Mouse (Mus musculus) bone marrow, adult 2 months (tissue): Measurements from ENCODE around the gene Thap12. TPM values are rescaled to one million over a fixed set of nuclear protein-coding genes. Genes with fewer than 3 reads are reported as not detected.
A peak's percentile ranks its signal among the peaks of the same experiment; 100 is the strongest.

ENCODE experiments used
- H3K27ac ChIP-seq: fragments of 200-500 bp; 2 replicates; pipeline ENCODE4 v1.5.1; 2012; ENCODE audit warnings: low read depth, mild to moderate bottlenecking, control low read depth, inconsistent platforms, low read length; ENCODE audit not compliant: control insufficient read depth, poor library complexity, insufficient read depth
- H3K4me1 ChIP-seq: fragments of 200-500 bp; 2 replicates; pipeline ENCODE4 v1.6.1; 2011; ENCODE audit warnings: low read length; ENCODE audit not compliant: control insufficient read depth, insufficient read depth
- H3K4me3 ChIP-seq: fragments of 200-500 bp; replicated peaks from 2 replicates; pipeline ENCODE3; 2011; ENCODE audit warnings: mild to moderate bottlenecking, low read depth, low read length, control low read depth; ENCODE audit not compliant: control insufficient read depth
- CTCF ChIP-seq: fragments of 200-500 bp; IDR thresholded peaks from 2 replicates; pipeline ENCODE4 v1.5.1; 2011; ENCODE audit warnings: low read length, control low read depth; ENCODE audit not compliant: control insufficient read depth, insufficient read depth
- POLR2A ChIP-seq: fragments of 200-500 bp; IDR thresholded peaks from 2 replicates; pipeline ENCODE4 v1.6.1; 2011; ENCODE audit warnings: low read depth, mild to moderate bottlenecking, control low read depth, low read length, borderline replicate concordance; ENCODE audit not compliant: control insufficient read depth
- WGBS: fragments of 180-500 bp; shearing (Covaris S2); methylation state at CpG from one replicate; pipeline ENCODE4 v1.1.7; 2018; 5-methylcytosine and 5-hydroxymethylcytosine counted together
- polyA plus RNA-seq: library from polyadenylated mRNA; stranded (reverse); fragments of >200 nt; gene quantifications from 2 replicates; pipeline ENCODE4 v1.2.4, GENCODE M21; 2011; ENCODE audit warnings: low replicate concordance; ENCODE audit not compliant: missing spikeins, insufficient read depth, insufficient read length

Thap12 gene
- polyA plus RNA-seq, 1 experiment, result 9.0 TPM

DNA sequence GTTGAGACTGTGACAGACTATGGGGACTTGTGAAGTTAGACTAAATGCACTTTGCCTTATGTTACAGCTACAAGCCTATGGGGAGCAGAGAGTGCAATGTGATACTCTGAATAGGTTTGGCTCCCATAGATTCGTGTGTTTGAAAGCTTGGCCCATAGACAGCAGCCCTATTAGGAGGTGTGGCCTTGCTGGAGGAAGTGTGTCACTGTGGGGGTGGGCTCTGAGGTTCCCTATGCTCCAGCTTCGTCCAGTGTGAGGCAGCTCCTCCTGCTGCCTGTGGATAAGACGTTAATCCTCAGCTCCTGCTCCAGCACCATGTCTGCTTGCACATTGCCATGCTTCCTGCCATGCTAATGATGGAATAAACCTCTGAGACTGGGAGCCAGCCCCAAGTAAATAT lies 12.1 kb upstream of the Thap12 start:
- TF ChIP-seq CTCF, result no peak
- TF ChIP-seq POLR2A, result no peak
- Histone ChIP-seq H3K4me3 (no peak overlapping the region), H3K27ac (no peak overlapping the region), H3K4me1 (no peaks in the 10 kb centered on the region)
- WGBS, result 6% methylated on average over 3 of the region's 3 CpGs

DNA sequence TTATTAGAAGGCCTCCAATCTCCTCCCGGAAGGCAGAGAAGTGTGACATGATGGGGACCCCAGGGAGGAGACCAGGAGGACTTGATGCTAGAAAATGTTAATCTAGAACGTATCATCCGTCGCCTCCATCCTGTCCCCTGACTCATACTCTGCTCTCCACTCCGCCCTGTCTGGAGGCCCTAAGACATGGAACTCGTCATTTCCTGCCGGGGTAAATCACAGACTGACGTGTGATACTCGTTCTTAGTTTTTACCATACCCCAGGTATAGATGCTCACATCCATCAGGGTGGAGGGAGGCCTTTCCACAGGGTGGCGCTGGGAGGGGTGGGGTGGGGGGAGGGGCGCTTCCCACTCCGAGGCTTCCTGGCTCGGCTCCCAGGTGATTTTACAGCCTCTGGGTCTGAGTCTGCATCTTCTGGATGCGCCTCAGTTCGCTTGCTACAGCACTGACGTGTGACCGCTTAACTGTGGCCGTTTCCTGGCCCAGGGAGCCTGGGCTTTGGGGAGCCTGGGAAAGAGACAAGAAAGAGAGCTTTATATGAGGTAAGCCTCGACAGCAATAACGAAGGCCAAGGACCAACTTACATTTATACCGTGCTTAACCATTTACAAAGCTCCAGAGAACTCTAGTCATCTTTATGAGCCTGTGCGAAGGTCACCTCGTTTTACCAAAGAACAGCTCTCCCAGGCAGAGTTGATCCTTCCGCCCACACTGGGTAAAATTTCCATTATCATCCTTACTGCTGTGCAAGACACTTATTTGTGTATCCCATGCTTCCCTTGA lies 9.9 kb upstream of the Thap12 start:
- TF ChIP-seq POLR2A, result no peak
- no peak for TF ChIP-seq CTCF
- no peak overlapping the region for H3K27ac ChIP-seq
- H3K4me3 ChIP-seq, result no peak overlapping the region
- H3K4me1 ChIP-seq, result no peaks in the 10 kb centered on the region
- 71% methylated on average over 24 of the region's 24 CpGs for WGBS

DNA sequence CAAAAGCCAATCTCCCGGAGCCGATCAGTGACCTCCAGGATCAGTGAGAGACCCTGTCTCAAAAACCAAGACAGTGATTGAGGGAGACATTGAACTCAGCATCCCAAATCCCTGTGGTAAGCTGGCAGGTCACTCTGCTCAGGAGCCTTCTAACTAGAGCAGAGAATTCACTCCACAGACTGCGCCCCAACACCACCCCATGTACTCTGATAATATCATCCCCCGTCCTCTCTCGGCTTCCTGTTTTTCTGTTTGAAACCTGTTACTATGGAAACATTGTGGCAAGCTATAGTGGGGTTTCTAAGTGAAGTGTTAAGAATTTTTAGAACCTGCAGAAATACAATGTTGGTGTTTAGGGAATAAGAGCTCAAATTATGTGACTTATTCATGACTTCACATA lies 8.9 kb upstream of the Thap12 start:
- Histone ChIP-seq H3K27ac (no peak overlapping the region), H3K4me3 (no peak overlapping the region), H3K4me1 (no peaks in the 10 kb centered on the region)
- 26% methylated on average over 5 of the region's 5 CpGs for WGBS
- no peak for TF ChIP-seq CTCF

DNA sequence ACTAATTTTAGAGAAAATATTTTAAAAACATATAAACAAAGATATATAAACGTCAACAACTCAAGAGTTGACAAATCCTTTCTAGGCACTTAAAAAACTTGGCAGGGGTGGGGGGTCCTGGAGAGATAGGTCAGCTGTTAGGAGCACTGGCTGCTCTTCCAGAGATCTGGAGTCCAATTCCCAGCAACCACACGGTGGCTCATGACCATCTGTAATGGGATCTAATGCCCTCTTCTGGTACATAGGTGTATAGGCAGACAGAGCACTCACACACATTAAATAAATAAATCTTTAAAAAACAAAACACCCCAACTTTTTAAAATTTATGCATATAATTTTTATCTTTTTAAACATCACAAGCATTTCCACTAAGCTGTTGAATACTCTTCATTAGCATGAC lies 5.4 kb upstream of the Thap12 start:
- TF ChIP-seq CTCF (0 out of 2 replicates have a peak, but pooled peaks have one; percentile 3), POLR2A (no peak)
- Histone ChIP-seq H3K27ac (no peak overlapping the region), H3K4me3 (no peak overlapping the region), H3K4me1 (no peaks in the 10 kb centered on the region; the same call in 1 of the 2 replicates)
- 33% methylated on average over 2 of the region's 2 CpGs for WGBS

DNA sequence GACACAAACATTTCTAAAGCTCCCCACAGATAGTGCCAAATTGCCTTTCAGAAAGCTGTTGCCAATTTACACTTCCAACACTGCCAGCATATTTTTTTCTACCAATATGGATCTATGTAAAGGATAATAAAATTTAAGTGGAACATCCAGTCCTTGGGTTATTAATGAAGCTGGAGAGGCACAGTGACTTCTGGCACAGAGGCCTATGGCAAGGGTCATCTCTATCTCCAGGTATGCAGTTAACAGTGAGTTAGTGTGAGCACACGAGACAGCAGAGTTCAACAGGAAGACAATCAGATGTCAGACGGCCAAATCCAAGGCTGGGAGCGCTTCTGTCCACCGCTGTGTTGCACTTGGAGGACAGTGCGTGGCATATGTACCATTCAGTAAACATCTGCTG lies 4.9 kb upstream of the Thap12 start:
- TF ChIP-seq CTCF (no peak), POLR2A (no peak)
- H3K27ac ChIP-seq, result no peak overlapping the region
- H3K4me1 ChIP-seq, result no peaks in the 10 kb centered on the region; the same call in 1 of the 2 replicates
- 87% methylated on average over 5 of the region's 5 CpGs for WGBS
- no peak overlapping the region for H3K4me3 ChIP-seq

DNA sequence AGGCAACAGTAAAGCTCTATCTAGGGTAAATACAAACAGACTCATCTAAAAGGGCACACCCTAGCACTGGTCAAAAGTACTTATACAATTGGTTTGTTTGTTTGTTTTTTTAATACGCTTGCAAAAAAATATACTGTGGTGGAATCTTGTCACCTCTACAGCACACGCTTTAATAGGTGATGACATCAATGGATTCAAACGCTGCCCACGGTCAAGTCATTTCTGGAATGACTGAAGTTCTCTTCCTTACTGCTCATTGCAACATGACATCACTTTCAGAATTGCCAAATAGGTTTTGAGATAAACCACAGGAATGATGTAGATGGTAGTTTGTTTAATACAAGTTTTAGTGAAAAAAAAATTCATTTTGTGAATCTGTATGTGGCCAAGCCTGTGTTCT lies 4.3 kb upstream of the Thap12 start:
- TF ChIP-seq CTCF, result no peak
- TF ChIP-seq POLR2A, result no peak
- H3K4me3 ChIP-seq, result no peak overlapping the region
- H3K27ac ChIP-seq, result no peak overlapping the region
- WGBS, result 63% methylated on average over 4 of the region's 4 CpGs
- H3K4me1 ChIP-seq, result no peaks in the 10 kb centered on the region; the same call in 1 of the 2 replicates

DNA sequence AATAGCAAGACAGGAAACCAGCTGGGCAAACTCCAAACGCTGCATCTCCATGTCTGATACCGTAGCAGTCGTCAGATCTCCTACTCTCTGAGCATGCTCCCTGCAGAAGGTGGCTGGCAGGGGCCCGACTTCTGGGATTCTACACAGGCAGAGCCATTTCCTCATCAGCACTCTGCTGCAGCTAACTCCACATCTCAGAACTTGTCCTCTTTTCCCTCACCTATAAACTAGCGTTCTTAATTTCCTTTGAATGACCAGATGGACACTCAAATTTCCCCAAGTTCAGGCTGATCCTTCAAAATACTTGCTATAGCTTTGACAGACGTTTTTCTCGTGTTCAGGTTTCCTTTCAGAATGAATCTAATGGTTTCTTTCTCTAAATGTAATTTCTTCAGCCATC lies 1.1 kb upstream of the Thap12 start:
- Histone ChIP-seq H3K27ac (no peak overlapping the region), H3K4me1 (no peaks in the 10 kb centered on the region; the same call in 1 of the 2 replicates), H3K4me3 (peak overlapping the region; percentile 43)
- WGBS, result 3% methylated on average over 7 of the region's 7 CpGs
- no peak for TF ChIP-seq CTCF
- no peak for TF ChIP-seq POLR2A

DNA sequence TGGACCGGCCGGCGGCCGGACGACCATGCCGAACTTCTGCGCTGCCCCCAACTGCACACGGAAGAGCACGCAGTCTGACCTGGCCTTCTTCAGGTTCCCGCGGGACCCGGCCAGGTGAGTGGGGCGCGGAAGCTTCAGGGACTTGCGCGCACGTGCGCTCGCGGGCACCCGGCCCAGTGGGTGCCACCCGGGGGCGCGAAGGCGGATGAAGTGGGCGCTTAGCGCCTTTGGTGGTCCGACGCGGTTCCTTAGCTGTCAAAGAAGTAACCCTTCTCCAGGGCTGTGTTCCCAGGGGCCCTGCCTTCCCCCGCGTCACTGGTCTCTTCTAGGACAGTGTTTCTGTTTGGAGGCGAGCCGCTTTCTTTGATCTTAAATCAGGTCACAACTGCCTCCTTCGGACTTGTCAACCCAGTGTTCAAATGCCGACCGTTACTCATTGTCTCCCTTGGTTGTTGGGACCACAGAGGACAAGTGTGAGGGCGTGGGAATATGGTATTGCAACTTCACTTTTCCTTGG lies 520 bp downstream of the Thap12 start:
- H3K27ac ChIP-seq, result peak overlapping the region; percentile 67
- 0% methylated on average over 38 of the region's 38 CpGs for WGBS
- no peaks in the 10 kb centered on the region; the same call in 1 of the 2 replicates for H3K4me1 ChIP-seq
- peak overlapping the region; percentile 82 for H3K4me3 ChIP-seq
- no peak for TF ChIP-seq CTCF
- TF ChIP-seq POLR2A, result no peak

DNA sequence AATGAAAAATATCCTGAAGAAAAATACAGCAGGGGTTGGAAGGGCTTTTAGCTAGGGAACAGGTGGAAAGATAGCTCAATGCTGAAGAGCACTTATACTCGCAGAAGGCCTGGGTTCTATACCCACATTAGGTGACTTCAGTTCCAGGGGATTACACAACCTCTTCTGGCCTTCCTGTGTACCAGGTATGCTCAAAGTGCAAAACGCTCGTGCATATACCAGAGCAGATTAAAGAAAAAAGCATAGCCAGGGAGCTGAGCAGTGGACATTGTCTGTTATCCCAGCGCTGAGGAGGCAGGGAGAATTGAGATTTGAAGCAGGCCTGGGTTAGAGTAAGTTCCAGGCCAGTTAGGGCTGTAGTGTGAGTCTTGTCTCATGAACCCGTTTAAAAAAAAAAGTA lies 1.4 kb downstream of the Thap12 start:
- no peak overlapping the region for H3K4me3 ChIP-seq
- no peak overlapping the region for H3K27ac ChIP-seq
- 26% methylated on average over 5 of the region's 5 CpGs for WGBS
- no peaks in the 10 kb centered on the region; the same call in 1 of the 2 replicates for H3K4me1 ChIP-seq
- no peak for TF ChIP-seq POLR2A
- no peak for TF ChIP-seq CTCF
